Mouse (Mus musculus): Measurements from ENCODE around the gene Sp100. TPM values are rescaled to one million over a fixed set of nuclear protein-coding genes. Genes with fewer than 3 reads are reported as not detected.
"Not testable (repeated sequence)": the region's sequence is repeated elsewhere in the genome, so short reads cannot be mapped to it uniquely, and the experiment has no call there.

The Sp100 gene
- polyA plus RNA-seq (2017; shearing (Covaris generic)): 1,000 to 10,000 TPM in 1 of 2 experiments, 100 to 1,000 TPM in 1; 907 to 1,062 TPM

DNA sequence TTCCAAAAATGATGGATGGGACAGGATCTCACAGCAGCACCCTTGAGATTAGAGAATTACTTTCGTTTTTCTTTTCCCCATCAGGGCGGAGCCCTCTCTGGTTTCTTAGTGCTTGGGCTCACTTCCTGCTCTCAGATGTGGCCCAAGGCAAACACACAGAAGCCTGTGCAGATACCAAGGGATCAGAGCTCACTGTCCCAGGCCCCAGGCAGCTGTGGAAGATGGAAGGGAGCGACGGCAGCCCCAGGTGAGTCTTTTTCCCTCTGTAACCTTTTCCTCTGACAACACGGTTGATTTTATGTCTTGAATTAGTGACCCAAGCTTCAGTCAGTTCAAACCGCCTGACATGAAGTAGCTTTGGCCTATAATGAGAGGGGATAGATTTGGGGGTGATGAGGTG, at the start of gene Sp100:
TSS of gene Sp100 (plus strand) at position 108 of the 400 bp plus-strand sequence.
- ATAC-seq: peak; percentile 43

DNA sequence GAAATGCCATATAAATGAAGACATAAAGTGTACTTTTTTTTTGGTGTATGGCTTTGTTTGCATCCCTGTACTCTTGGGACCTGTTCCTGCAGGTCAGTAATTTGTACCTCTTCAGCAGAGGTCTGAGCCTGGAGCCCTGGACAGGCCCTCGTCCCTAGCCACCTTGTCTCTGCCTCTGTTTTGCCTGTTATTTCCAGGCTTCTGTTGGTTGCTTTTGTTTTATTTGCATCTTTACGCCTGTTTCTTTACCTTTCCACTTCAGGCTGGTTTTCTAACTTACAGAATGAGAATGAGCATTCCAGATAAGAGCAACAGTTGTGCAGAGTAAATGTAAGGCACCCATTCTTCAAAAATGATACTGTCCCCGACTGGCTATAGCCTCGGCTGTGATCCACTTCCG, 49.7 kb upstream of the Sp100 start, which contains the start of gene Sp140:
TSS of gene Sp140 (plus strand) at position 301 of the 400 bp plus-strand sequence.
- ATAC-seq: not testable (repeated sequence)

DNA sequence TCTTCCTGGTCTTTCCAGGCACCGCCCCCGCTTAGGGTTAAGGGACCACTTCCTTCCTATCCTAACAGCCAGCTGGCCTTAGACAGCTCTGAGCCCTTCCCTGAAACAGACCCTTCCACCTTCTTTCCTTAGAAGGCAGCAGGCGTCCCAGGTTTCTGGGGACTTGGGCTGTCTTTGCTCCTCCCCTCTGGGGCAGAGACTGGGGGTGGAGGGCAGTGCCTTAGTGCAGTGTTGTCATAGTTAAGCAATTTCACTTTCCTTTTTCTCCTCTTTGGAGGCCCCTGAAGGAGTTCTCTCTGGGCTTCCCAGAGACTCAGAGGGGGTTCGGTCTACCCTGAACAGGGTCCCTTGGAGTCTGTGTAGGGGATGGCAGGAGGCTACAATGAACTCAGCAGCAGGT, 49.0 kb upstream of the Sp100 start:
- ATAC-seq: not testable (repeated sequence)

DNA sequence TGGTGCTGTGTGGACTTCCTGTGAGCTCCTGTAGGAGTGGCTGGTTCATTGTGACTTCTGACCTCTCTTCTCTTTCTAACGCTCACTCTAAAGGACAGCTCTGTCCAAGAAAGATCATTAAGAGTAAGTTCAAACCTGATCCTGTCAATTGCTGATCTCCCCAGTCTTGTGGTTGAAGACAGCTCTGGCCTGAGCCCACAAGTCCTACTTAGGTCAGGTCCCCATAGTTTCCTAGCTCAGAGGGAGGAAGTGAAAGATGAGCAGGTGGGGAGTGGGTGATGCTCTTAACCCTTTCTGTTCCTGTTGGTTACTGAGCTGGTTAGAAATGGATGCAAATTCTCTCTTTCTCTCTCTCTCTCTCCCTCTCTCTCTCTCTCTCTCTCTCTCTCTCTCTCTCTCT, 45.4 kb upstream of the Sp100 start:
- not testable (repeated sequence) for ATAC-seq

DNA sequence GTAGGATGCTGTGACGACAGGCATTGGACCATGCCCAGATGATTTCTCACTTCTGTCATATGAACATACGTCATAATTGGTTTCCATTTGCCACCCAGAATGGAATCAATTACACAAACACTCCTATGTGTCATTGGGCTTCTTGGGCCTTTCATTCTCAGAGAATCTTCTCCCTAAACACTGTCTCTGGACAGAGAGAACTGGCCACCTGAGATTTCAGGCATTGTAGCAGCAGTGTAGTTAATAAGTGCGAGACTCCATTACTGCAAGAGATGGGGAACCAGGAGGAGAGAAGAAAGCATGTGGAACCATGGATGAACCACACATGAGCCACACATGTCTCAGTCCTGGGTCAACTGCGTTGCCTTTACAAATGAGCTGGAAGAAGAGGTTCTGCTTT, 41.4 kb upstream of the Sp100 start:
- ATAC-seq: not testable (repeated sequence)

DNA sequence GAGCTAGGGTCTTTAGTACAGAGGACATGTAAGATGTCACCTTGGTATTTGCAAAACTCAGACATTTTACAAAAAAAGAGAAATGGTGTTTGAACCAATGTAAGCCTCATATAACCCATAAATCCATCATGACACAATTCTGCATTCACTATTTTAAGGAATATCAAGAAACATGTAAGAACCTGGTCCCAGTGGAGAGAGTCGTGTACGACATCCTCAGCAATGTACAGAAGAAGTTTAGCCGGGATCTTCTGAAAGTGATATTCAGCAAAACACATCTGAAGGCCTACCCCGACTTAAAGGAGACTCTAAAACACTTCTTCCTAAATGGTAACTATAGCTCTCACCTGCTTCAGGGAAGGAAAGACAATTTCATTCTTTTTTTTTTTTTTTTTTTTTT, 39.2 kb upstream of the Sp100 start:
- ATAC-seq: not testable (repeated sequence)

DNA sequence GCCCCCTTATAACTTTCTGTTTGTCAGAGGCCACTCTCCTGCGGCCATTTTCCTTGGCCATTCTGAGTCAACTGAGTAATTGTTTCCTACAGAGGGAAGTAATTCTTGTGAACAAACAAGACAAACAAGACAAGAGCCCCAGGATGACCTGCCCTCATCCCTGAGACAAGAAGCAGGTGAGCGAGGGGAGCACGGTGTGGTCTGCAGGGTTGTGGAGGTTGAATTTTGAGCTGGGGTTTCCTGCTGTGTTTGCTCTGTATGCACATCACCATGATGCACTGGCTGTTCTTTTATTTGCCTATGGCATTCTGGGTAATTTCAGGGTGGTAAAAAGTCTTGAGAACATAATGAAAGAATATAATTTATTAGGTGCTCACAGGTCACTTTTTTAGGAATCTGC, 34.7 kb upstream of the Sp100 start:
- not testable (repeated sequence) for ATAC-seq

DNA sequence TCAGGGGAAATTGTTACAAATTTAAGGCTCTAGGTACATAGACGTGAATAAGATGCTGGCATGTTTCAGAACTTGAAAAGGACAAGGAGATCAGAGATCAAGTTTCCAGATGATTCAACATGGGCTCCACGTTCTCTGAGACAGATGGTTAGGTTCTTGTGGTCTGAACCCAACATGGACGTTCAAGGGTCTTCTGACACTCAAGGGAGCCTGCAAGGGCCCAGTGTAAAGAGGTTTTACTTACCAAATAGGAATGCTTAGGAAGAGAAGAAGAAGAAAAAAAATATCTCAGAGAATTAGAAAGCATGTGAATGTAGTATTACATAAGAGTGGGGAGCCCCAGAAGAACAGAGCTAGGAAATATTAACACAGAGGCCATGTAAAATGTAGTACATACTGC, 34.0 kb upstream of the Sp100 start:
- not testable (repeated sequence) for ATAC-seq

DNA sequence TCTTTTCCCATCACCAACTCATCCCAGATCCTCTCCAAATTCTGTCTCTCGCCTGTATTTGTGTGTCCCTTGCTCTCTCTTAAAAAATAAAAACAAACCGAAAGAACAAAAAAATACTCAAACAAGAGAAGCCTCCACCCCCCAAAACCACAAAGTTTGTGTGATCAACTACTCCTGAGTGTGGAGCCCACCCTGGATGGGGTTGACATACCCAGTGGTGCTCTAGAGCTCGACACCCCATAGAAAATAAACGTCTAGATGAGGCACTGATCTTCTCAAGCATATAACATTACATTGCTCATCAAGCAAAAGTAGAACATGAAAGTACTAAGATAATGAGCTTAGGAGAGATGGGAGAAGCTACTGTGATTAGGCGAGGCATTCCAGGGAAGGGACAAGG, 32.6 kb upstream of the Sp100 start:
- ATAC-seq: not testable (repeated sequence)

DNA sequence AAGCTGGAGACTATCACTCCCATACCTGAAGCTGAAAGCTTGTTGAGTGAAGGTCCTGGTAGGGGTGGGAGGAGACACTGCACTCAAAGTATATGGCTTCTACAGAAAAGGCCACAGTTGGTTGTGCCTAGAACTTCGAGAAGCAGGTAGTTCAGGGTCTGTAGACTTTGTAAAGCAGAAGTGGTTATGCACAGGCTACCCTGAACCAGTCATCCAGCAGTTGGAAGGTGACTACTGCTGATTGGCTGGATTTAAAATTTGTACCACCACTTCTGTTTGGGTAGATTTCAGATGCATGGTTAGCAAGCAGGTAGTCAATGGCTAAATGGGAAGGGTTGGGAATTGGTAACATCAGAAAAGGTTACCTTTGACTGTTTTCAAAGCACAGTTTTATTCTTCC, 31.1 kb upstream of the Sp100 start:
- not testable (repeated sequence) for ATAC-seq

DNA sequence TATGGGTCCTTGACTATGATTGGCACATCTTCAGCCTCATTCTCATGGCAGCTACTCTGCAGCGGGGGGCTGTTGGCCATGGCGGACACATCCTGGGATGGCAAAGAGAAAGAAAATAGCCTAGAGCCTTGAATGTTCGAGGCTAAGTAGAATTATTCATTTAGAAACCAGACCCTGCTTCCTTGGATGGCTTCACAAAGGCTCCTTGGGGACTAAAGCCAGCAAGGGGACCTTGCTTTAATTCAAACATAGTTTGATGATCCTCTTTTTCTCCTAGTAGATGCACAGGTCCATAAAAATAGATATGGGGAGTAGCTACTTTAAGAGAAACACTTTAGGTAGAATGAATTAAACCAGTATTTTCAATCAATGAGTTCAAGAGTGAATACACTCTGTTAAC, 12.9 kb upstream of the Sp100 start:
- ATAC-seq: not testable (repeated sequence)

DNA sequence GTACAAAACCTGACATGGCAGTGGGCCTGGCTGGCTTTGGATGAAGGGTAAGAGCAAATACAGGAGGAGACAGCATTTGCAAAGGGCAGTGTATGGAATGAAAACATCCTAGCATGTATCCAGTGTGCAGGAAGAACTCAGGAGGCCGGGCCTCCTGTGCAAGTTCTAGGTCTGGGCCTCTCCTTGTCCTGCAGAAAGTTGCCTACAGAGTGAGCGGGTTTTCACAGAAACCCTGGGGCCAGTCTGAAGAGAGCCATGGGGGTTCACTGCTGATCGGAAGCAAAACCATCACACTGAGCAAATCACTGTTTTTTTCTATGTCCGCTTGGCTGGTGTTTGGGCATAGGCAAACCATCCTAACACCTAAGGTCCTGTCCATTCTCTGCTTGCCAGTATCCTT, 11.6 kb upstream of the Sp100 start:
- not testable (repeated sequence) for ATAC-seq

DNA sequence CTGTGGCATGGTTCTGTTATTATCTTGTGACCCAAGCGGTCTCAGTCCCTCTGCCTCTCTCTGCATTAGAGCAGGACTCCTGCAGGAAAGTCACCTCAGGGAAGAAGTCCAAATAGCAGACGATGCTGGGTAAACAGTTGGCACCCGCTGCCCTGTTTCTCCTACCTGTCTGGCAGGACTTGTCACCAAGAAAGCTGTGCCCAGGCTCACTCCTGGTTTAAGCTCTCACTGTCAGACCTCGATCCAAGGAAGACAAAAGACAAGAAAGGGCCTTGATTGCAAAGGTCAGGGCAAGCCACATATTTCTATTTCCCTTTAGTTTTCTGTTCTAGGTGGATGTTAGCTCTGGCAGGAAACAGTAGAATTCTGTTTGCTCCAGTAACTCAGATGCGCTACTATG, 736 bp downstream of the Sp100 start:
- not testable (repeated sequence) for ATAC-seq

DNA sequence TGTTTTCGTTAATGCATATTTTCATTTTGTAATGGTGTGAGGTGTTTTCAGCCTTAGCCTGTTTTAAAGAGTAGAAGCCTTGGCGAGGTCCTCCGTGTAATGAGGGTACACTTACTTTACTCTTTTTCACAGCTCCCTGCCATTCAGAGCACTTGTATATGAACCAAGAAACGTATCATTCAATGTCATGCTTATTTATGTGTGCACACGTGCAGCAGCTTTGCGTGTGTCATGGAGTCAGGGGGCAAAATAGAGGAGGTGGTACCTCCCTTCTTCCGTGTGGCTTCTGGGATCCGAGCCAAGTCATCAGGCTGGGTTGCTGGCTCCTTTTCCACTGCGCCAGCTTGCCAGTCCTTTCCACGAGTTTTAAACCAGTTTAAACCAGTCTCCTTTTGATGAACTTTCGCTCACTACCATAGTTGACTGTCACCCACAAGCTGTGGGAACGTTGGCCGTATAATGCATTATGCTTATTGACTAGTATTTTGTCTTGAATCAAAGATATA, 2.0 kb downstream of the Sp100 start:
- ATAC-seq: not testable (repeated sequence)

DNA sequence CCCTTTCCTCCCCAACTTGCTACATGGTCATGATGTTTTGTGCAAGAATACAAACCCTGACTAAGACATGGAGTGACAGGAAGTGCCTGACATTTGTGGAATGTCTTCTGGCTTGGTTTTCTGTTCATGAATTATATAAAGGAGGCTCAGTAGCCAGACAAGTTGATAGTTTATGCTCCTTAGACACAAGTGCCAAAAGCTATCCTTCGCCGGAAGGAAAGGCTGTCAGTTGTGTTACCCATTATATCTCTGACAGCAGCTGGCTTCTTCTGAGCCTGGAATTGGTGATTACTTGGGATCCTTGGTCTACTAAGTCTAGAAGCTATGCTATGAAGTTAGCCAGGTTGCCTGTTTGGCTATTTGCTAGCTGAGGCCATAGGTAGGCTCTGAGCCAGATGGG, 7.4 kb downstream of the Sp100 start:
- not testable (repeated sequence) for ATAC-seq

DNA sequence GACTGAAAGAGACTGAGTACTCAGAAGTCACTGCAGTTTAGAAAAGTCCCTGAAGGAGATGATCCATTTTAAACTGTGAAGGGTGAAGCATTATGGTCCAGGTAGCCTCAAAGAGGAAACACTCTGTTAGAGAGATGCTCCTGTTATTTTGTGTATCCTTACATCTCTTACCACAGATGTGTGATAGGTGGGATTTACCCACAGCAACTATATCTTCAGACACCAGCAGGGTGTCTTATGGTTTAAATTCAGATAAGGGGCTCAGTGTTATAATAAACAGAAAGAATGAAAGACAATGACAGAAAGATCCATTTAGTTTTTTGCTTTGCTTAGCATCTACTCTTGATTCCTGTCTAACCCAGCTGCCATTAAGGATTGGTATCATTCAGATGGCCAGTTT, 14.5 kb downstream of the Sp100 start:
- no peak for ATAC-seq

DNA sequence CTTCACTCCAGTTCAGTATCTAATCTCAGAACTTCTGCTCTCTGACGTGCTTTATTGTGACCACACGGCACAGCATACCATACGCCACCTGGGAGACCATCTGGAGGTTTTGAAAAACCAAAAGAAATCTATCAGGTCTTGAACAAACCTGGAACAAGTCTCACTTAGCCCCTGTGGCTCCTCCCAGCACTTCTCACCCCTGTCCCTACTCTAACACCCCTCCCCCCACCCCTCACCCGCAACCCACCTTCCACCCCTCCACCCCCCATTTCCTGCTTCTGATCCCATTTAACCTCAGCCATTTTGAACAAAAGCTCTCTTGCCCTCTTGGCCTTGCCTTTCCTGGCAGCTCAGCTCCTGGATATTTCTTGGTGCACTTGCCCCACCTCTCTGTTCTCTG, 30.4 kb downstream of the Sp100 start:
- no peak for ATAC-seq

DNA sequence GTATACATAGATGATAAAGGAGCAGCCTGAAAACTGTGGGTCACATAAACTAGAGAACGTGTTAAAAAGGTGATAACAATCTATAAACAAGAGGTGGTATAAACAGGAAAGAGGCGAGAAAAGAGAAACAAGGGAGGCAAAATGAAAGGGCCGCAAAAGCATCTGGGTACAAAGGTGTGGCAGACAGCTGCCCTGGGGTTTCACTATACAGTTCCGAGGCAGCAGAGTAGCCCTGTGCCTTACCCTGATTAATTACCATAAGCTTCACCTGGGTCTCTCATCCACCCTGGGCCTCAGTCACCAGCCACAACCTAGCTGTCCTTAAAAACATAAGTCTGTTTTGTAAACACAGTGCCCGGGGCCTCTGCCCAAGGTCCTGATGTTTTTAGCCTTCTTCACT, 36.9 kb downstream of the Sp100 start:
- peak; percentile 63 for ATAC-seq

DNA sequence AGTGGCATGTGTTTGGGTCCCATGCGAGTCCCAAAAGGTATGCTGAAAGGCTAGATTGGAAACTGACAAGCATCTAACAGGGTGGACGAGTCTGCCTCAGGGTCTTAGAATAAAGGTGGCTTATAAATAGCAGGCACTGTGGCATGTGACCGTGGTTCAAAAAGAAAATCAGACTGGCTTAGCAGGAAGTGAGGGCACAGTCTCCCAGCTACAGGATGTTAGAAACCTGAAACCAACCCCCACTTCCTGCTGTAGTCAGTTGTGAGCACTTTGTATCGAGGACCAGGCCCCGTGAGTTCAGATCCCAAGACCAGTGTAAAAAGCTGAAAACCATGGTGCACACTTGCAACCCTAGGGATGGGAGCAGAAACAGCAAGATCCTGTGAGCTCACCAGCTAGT, 37.6 kb downstream of the Sp100 start:
- peak; percentile 92 for ATAC-seq

DNA sequence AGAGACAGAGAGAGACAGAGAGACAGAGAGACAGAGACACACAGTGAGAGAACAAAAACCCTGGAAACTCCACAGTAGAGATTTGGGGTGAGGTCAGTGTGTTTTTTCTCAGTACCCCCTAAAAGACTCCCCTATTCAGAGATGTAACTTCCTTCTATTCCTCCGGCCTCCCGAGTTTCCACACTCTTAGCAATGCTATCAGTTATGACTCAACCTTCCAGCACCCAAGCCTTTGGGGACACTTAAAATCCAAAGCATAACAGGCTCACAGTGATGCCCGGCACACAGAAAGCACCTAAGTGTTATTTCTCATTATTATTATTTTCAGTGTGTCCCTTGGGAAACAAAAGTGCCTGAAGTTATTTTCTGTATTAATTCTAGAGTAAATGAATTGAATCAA, 40.8 kb downstream of the Sp100 start:
- no peak for ATAC-seq

DNA sequence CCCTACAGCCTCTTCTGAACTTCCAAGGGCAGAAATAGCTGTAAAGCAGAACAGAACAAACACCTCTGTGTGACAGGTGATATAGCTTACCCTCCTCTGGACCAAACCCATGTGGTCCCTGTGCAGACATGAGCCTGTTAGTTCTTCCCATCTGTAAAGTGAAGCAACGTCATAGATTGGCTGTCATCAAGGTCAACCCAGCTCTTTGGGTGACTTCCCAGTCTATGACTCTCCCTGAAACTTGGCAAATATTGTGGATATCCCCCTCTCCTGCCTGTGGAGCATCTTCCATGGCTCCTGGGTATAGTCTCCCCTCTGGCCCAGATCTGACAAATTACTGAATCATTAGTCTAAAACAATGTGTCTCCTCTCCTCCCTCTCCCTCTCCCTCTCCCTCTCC, 42.5 kb downstream of the Sp100 start:
- ATAC-seq: no peak

DNA sequence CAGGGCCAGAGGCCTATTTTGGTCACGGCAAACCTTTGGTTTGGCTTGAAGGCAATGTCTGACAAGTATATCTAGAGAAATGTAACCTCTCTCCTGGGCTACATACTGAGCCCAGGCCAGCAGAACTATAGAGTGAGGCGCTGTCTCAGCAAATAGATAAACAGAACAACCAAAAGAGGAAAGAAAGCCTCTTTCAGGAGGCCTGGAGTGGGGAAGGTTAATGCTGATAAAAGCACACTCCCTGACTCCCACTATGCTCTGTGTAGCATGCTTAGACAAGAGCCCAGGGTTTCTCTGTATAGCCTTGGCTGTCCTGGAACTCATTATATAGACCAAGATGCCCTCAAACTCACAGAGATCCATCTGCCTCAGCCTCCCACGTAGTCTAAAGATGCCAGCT, 43.5 kb downstream of the Sp100 start:
- no peak for ATAC-seq

DNA sequence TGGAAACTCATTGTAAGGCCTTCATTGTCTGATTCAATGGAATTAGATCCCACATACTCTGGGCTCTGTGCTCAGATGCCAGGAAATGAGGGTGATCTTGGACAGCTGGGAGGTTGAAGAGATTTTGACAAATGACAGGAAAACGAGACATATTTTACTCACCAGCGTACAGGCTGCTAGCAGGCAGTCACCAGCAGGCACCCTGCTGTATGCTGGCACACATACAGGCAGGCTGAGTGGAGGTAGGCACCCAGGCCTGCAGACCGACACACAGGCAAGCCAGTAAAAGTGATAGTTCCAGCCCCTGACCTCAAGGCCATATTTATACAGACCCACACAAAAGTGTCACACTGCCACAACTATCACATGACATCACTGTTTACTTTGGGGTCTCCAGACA, 45.9 kb downstream of the Sp100 start:
- ATAC-seq: no peak

DNA sequence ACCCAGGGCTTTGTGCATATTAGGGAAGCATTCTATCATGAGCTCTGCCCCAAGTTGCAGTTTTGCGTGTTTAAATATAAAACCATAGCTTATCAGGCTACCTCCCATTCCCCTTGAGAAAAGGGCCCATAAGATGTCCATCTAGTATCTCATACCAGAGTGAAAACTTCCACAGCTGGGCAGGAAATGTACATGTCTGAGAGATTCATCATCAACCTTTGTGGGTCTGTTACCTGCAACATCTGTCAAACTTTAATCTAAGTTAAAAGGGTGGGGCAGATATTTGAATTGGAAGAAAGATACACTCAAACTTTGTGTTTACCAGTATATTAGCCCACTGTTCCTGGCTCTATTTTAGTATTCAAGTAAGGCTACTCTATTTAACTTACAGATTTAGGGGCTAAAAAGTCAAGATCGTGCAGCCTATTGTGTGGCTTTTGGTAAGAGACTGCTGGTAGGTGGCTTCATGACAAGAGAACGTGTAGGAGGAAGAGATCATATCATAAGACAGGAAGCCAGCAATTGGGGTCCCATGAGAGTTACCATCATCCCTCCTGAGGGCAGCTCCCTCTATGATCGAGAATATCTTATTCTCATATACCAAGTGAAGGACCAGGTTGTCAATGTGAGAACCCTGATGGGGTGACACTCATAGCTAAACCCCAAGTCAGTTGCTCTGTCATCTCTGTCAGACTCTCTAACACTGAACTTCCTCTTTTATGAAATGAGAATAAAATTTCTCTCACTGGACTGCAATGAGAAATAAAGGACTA, 48.1 kb downstream of the Sp100 start:
- peak; percentile 50 for ATAC-seq
